Mouse (Mus musculus): ENCODE measurements at regions not wholly inside any gene's neighbourhood (a gene's known extent, or its start where the extent isn't known, plus 50 kb on each side); places are given as distances from the start of the nearest gene placed in this dataset.

GRCm38 (mm10) chr8:39268970-39269497 lies 1405.8 kb upstream of the Adam24 start:
- Histone ChIP-seq H3K79me2 (ENCODE audit: control insufficient read depth, insufficient read depth, low read length, poor library complexity) (no peaks in the 10 kb centered on the region), H3K4me1 (ENCODE audit: control insufficient read depth in 1 of 2, insufficient read depth in 2 of 2, low read length in 2 of 2) (no peaks in the 10 kb centered on the region), H3K36me3 (ENCODE audit: control insufficient read depth in 1 of 2, insufficient read depth in 2 of 2, low read length in 2 of 2) (no peaks in the 10 kb centered on the region), H3K27me3 (ENCODE audit: control insufficient read depth in 1 of 2, insufficient read depth in 2 of 2, low read length in 2 of 2) (no peaks in the 10 kb centered on the region), H3K4me3 (ENCODE audit: control insufficient read depth in 1 of 2, insufficient read depth in 1 of 2, low read depth in 2 of 2, low read length in 2 of 2) (no peak overlapping the region), H3K27ac (ENCODE audit: control insufficient read depth, low read depth, low read length) (no peak overlapping the region), H3K9me3 (replicated peaks; ENCODE audit: insufficient read depth, low read length) (no peaks in the 10 kb centered on the region), H3K9ac (ENCODE audit: control insufficient read depth, low read depth, low read length, poor library complexity, severe bottlenecking) (no peak overlapping the region)
- no peak for TF ChIP-seq MYC (IDR thresholded peaks at IDR 0.05; ENCODE audit: low read depth, low read length)
- TF ChIP-seq CTCF (IDR thresholded peaks at IDR 0.05 in 2 of 3, conservative IDR thresholded peaks at IDR 0.05 in 1 of 3; ENCODE audit: control insufficient read depth in 1 of 3, insufficient read depth in 1 of 3, low read depth in 2 of 3, low read length in 3 of 3, poor library complexity in 1 of 3, severe bottlenecking in 1 of 3), result no peak
- no peak for TF ChIP-seq TAL1 (IDR thresholded peaks at IDR 0.05; ENCODE audit: low read length)
- TF ChIP-seq BHLHE40 (IDR thresholded peaks at IDR 0.05; ENCODE audit: borderline replicate concordance, low read depth, low read length), result no peak
- TF ChIP-seq SMC3 (IDR thresholded peaks at IDR 0.05; ENCODE audit: low read depth, low read length), result no peak
- DNase-seq (ENCODE audit: low read depth, low spot score), result no peak

GRCm38 (mm10) chr8:39297548-39298306 lies 1377.2 kb upstream of the Adam24 start:
- Histone ChIP-seq H3K9me3 (replicated peaks; ENCODE audit: insufficient read depth, low read length) (no peaks in the 10 kb centered on the region), H3K4me1 (ENCODE audit: control insufficient read depth in 1 of 2, insufficient read depth in 2 of 2, low read length in 2 of 2) (no peaks in the 10 kb centered on the region), H3K79me2 (ENCODE audit: control insufficient read depth, insufficient read depth, low read length, poor library complexity) (no peaks in the 10 kb centered on the region), H3K27me3 (ENCODE audit: control insufficient read depth in 1 of 2, insufficient read depth in 2 of 2, low read length in 2 of 2) (no peaks in the 10 kb centered on the region), H3K4me3 (ENCODE audit: control insufficient read depth in 1 of 2, insufficient read depth in 1 of 2, low read depth in 2 of 2, low read length in 2 of 2) (no peak overlapping the region), H3K9ac (ENCODE audit: control insufficient read depth, low read depth, low read length, poor library complexity, severe bottlenecking) (no peak overlapping the region), H3K27ac (ENCODE audit: control insufficient read depth, low read depth, low read length) (no peak overlapping the region), H3K36me3 (ENCODE audit: control insufficient read depth in 1 of 2, insufficient read depth in 2 of 2, low read length in 2 of 2) (no peaks in the 10 kb centered on the region)
- no peak for DNase-seq (ENCODE audit: low read depth, low spot score)
- TF ChIP-seq CHD2 (IDR thresholded peaks at IDR 0.05; ENCODE audit: low read length) (no peak), USF1 (IDR thresholded peaks at IDR 0.05; ENCODE audit: low read depth, low read length) (no peak), ZKSCAN1 (IDR thresholded peaks at IDR 0.05; ENCODE audit: low read depth, low read length) (no peak), ETS1 (IDR thresholded peaks at IDR 0.05; ENCODE audit: low read depth, low read length) (no peak), MYB (IDR thresholded peaks at IDR 0.05; ENCODE audit: low read depth, low read length) (no peak), MXI1 (IDR thresholded peaks at IDR 0.05; ENCODE audit: low read depth, low read length) (no peak), USF2 (IDR thresholded peaks at IDR 0.05; ENCODE audit: borderline replicate concordance in 1 of 2, insufficient read depth in 1 of 2, low read depth in 1 of 2, low read length in 2 of 2) (no peak), MYC (IDR thresholded peaks at IDR 0.05; ENCODE audit: low read depth, low read length) (no peak), ELF1 (IDR thresholded peaks at IDR 0.05; ENCODE audit: low read depth, low read length) (no peak), GATA1 (IDR thresholded peaks at IDR 0.05; ENCODE audit: low read depth, low read length) (no peak), UBTF (IDR thresholded peaks at IDR 0.05; ENCODE audit: borderline replicate concordance, insufficient read depth, low read depth, low read length) (no peak), E2F4 (IDR thresholded peaks at IDR 0.05; ENCODE audit: borderline replicate concordance, low read depth, low read length) (no peak), POLR2AphosphoS5 (IDR thresholded peaks at IDR 0.05; ENCODE audit: borderline replicate concordance, low read depth, low read length) (no peak), EP300 (IDR thresholded peaks at IDR 0.05; ENCODE audit: low read depth in 1 of 2, low read length in 2 of 2) (no peak), KAT2A (conservative IDR thresholded peaks at IDR 0.05; ENCODE audit: low read depth, low read length) (no peak)

All from MEL (cell line).